In genomic region chr17:62852822-62853608, GRCm38 (mm10) we compare ENCODE assay signal across 13 mouse cellular contexts. TPM values are rescaled to one million over a fixed set of nuclear protein-coding genes. Genes with fewer than 3 reads are reported as not detected.
DNase-seq lines count a peak whose midpoint lies in the region; ATAC-seq and TF ChIP-seq lines count a peak whose summit lies in the region.
"Had no signal": no experiment of that assay in that cellular context is flagged by ENCODE, and none has a peak within 500 bp of the region (broad histone marks: within the 10 kb centered on the region; RNA-seq: fewer than 3 reads in every experiment).

No protein-coding gene starts in this region.

- intact Hi-C loops in heart, postnatal 36 days (cut with DNase I) = no loop called here

- no peak for TF ChIP-seq POLR2A in brain, embryonic 14.5 days (IDR thresholded peaks at IDR 0.05; ENCODE audit: borderline replicate concordance, extremely low read depth, insufficient read depth, insufficient read length, poor library complexity, severe bottlenecking)

- H3K27ac ChIP-seq in forebrain, embryonic 15.5 days (replicated peaks) = no peak overlapping the region
- H3K27ac ChIP-seq in midbrain, embryonic 16.5 days (ENCODE audit: low read length) = peak overlapping the region; percentile 60; the same call in 1 of the 2 replicates
- H3K27ac ChIP-seq: layer of hippocampus, adult 2 months; stomach, embryonic 15.5 days had no signal

- ATAC-seq in forebrain, embryonic 15.5 days (replicated peaks) = peak; percentile 32
- ATAC-seq in midbrain, embryonic 16.5 days = peak; percentile 47; the same call in 1 of the 2 replicates
- no peak for ATAC-seq in megakaryocyte-erythroid progenitor cell, adult 5-6 weeks (replicated peaks; ENCODE audit: low FRiP score, low TSS enrichment, poor library complexity, severe bottlenecking)
- ATAC-seq: CD4-positive, CD25-positive, alpha-beta regulatory T cell, adult 4 months had no signal

- no peak overlapping the region for H3K4me3 ChIP-seq in forebrain, embryonic 15.5 days
- no peak overlapping the region for H3K4me3 ChIP-seq in midbrain, embryonic 16.5 days (ENCODE audit: low read depth, low read length)
- H3K4me3 ChIP-seq: layer of hippocampus, adult 2 months; stomach, embryonic 15.5 days had no signal

- H3K9me3 ChIP-seq in forebrain, embryonic 15.5 days = no peaks in the 10 kb centered on the region
- H3K9me3 ChIP-seq in midbrain, embryonic 16.5 days (replicated peaks; ENCODE audit: control insufficient read depth, low read length, poor library complexity, severe bottlenecking) = no peaks in the 10 kb centered on the region
- H3K9me3 ChIP-seq: stomach, embryonic 15.5 days had no signal

- no peak for TF ChIP-seq CTCF in brain, embryonic 14.5 days (IDR thresholded peaks at IDR 0.05; ENCODE audit: borderline replicate concordance, extremely low read depth, insufficient read depth, insufficient read length)

- H3K27me3 ChIP-seq in forebrain, embryonic 15.5 days = peaks cover 4% of the 10 kb centered on the region; the same call in 1 of the 2 replicates
- H3K27me3 ChIP-seq in midbrain, embryonic 16.5 days (ENCODE audit: control insufficient read depth, insufficient read depth, low read depth, low read length) = no peaks in the 10 kb centered on the region
- H3K27me3 ChIP-seq: stomach, embryonic 15.5 days had no signal

- H3K36me3 ChIP-seq in forebrain, embryonic 15.5 days = no peaks in the 10 kb centered on the region
- no peaks in the 10 kb centered on the region for H3K36me3 ChIP-seq in midbrain, embryonic 16.5 days (ENCODE audit: control insufficient read depth, insufficient read depth, low read length)
- H3K36me3 ChIP-seq: stomach, embryonic 15.5 days had no signal

- H3K9ac ChIP-seq in forebrain, embryonic 15.5 days (replicated peaks) = no peak overlapping the region
- no peak overlapping the region for H3K9ac ChIP-seq in midbrain, embryonic 16.5 days (ENCODE audit: low read depth, low read length)
- H3K9ac ChIP-seq: stomach, embryonic 15.5 days had no signal

- WGBS in forebrain, embryonic 15.5 days = 1% methylated on average over 3 of the region's 3 CpGs
- 1% methylated on average over 3 of the region's 3 CpGs for WGBS in midbrain, embryonic 16.5 days

- H3K4me1 ChIP-seq in forebrain, embryonic 15.5 days = peaks cover 11% of the 10 kb centered on the region
- H3K4me1 ChIP-seq in midbrain, embryonic 16.5 days (ENCODE audit: control insufficient read depth, insufficient read depth, low read length) = peaks cover 19% of the 10 kb centered on the region

- DNase-seq in heart, postnatal 4 days = peak; percentile 31
- no peak for DNase-seq in heart, postnatal 36 days
- DNase-seq in brain, embryonic 14.5 days (ENCODE audit: low read depth) = peak; percentile 77
- DNase-seq in ovary, adult 18-20 months (ENCODE audit: low spot score) = no peak
- DNase-seq in thymus, postnatal 25 days = no peak
- DNase-seq: cerebellum, adult 9-10 months; lung, adult 18-20 months had no signal

- H3K4me2 ChIP-seq in forebrain, embryonic 15.5 days (replicated peaks) = no peak overlapping the region
- peak overlapping the region; percentile 36 for H3K4me2 ChIP-seq in midbrain, embryonic 16.5 days (ENCODE audit: low read length)
- H3K4me2 ChIP-seq: stomach, embryonic 15.5 days had no signal

RNA-seq across cellular contexts. Expression of gene Efna5, which starts 28.1 kb away (rescaled TPM):
- 10 to 100 TPM; 39.7 to 46.1 TPM for total RNA-seq in heart, postnatal 4 days (2021)
- 10 to 100 TPM; 22.1 to 26.5 TPM for total RNA-seq in heart, postnatal 36 days (2021)
- 8.4 and 21.5 TPM in 2 replicates for polyA plus RNA-seq in brain, embryonic 14.5 days (2012; rRNA removed)
- 19.7 and 24.6 TPM in 2 replicates for polyA plus RNA-seq in forebrain, embryonic 15.5 days (2015; fragmentation: Nextera tagmentation; extraction: Ambion mirVana)
- 55.0 and 59.7 TPM in 2 replicates for polyA plus RNA-seq in midbrain, embryonic 16.5 days (2015; fragmentation: Nextera tagmentation; extraction: Ambion mirVana)
- total RNA-seq in megakaryocyte-erythroid progenitor cell, adult 5-6 weeks (2014; fragmentation: Nextera tagmentation) = not detected in 2 replicates
- total RNA-seq in megakaryocyte-erythroid progenitor cell, adult 5-6 weeks (2017) = not detected in 2 replicates

Comparison
In these comparisons a context has a peak if more than half of its experiments do, and no peak if none do; other contexts are left out.
1. DNase-seq: peak in heart, postnatal 4 days (single experiment) and brain, embryonic 14.5 days (single experiment); none in heart, postnatal 36 days (0 of 2), ovary, adult 18-20 months (single experiment) and thymus, postnatal 25 days (single experiment).
2. RNA of gene Efna5, which starts 28.1 kb away (total RNA-seq): 39.7 to 46.1 TPM in heart, postnatal 4 days and 22.1 to 26.5 TPM in heart, postnatal 36 days; not detected in megakaryocyte-erythroid progenitor cell, adult 5-6 weeks; every median in the first group is over 10 times any median in the second.